Mouse (Mus musculus): ENCODE measurements around the gene Tmcc3. TPM values are rescaled to one million over a fixed set of nuclear protein-coding genes. Genes with fewer than 3 reads are reported as not detected.

Gene Tmcc3
- polyA plus RNA-seq, 1 experiment from 2014 or later = 2.3 TPM

DNA sequence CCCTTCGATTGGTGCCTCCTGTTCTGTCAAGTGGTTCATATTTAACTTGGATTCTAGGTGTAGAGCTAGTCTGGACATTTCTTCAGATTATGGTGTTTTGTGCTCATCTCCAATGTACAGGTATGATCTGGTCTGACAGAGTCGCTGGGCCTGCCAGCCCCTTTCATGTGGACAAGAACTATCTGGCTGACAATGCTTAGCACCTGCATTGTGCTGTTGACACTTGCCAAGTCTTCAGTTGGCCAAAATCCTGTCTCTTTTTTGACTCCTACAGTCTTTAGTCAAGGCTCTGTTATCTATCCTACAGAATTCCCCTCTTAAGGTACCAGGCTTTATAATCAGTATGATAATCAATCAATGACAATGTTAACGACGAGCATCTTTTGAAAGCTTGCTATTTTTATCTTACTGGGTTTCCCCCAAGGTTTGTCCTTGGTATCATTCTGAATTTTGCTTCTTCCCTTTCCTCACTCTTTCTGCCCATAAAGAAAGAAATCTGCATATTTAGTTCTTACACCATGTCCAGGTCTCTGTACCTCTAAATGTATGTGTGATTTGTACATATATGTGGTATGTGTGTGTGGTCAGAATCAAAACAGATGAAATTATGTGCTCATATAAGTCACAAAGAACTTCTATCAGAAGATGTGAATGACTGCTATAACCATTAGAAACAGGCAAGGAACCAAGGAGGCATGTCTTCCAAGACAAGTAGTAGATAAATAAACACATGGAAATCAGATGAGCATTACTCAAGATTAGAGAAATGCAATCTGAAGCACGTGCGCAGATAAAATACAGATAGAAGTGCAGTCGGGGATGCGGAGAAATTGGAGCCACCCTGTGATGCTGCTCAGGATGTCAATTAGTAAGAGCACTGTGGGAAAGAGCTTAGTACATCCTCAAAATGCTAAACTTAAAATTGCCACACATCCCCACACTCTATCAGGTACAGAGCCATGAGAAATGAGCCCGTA lies 41.4 kb downstream of the Tmcc3 start:
- Histone ChIP-seq H3K27ac (no peak overlapping the region), H3K4me1 (peaks cover 7% of the 10 kb centered on the region; the same call in 1 of the 2 replicates), H3K9me3 (no peaks in the 10 kb centered on the region), H3K36me3 (replicated peaks) (no peaks in the 10 kb centered on the region), H3K27me3 (ENCODE audit: poor library complexity, severe bottlenecking) (no peaks in the 10 kb centered on the region), H3K4me3 (no peak overlapping the region)
- DNase-seq (ENCODE audit: extremely low spot score, low spot score) = no peak
- WGBS = 92% methylated on average over 9 of the region's 9 CpGs

DNA sequence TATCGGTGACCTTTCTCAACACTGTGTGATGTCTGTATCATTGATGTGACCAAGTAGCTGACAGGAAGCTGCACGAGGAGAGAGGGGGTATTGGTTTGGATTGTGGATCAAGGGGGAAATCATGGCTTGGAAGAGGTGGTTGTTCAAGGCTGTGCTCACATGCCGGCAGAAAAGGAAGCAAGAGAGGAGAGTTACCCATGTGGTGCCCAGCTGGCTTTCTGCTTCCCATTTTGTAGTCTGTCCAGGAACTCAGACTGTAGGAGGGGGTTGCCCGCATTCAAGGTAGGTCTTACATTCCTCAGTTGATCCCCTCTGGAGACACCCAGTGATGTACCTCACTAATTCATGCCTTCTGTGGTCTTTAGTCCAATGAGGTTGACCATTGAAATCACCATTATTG lies 42.3 kb downstream of the Tmcc3 start:
- 82% methylated on average over 4 of the region's 4 CpGs for WGBS
- no peak for DNase-seq (ENCODE audit: extremely low spot score, low spot score)

DNA sequence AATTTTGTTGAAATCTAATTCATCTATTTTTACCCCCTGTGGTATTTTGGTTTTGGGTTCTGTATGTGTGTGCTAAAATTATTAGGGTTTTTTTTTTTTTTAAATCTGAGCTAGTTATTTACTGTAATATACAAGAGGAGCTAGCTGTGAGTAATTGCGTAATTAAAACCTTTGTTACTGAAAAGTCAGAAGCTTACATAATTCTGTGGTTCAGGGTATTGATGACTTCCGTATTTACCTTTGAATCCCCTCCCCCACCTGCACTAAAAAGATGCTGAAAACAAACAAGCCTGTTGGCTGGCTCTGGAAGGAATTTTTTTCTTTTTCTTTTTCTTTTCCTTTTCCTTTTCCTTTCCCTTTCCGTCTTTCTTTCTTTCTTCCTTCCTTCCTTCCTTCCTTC lies 42.7 kb downstream of the Tmcc3 start:
- Histone ChIP-seq H3K9me3 (no peaks in the 10 kb centered on the region), H3K27me3 (ENCODE audit: poor library complexity, severe bottlenecking) (no peaks in the 10 kb centered on the region), H3K36me3 (replicated peaks) (no peaks in the 10 kb centered on the region), H3K4me3 (no peak overlapping the region), H3K4me1 (peaks cover 7% of the 10 kb centered on the region; the same call in 1 of the 2 replicates), H3K27ac (no peak overlapping the region)
- 90% methylated on average over 3 of the region's 3 CpGs for WGBS
- no peak for DNase-seq (ENCODE audit: extremely low spot score, low spot score)

More for the DNA sequence above, 42.3 kb downstream of the Tmcc3 start:
- no peaks in the 10 kb centered on the region for H3K27me3 ChIP-seq (ENCODE audit: poor library complexity, severe bottlenecking)
- H3K4me1 ChIP-seq = peaks cover 7% of the 10 kb centered on the region; the same call in 1 of the 2 replicates
- H3K36me3 ChIP-seq (replicated peaks) = no peaks in the 10 kb centered on the region
- no peak overlapping the region for H3K4me3 ChIP-seq
- no peak overlapping the region for H3K27ac ChIP-seq
- no peaks in the 10 kb centered on the region for H3K9me3 ChIP-seq

- no peak for DNase-seq (ENCODE audit: extremely low spot score, low spot score)
- WGBS = 93% methylated on average over 13 of the region's 13 CpGs
Observed at GRCm38 (mm10) chr10:94356504-94357169, 44.9 kb downstream of the Tmcc3 start.

GRCm38 (mm10) chr10:94360664-94361063 lies 48.9 kb downstream of the Tmcc3 start:
- WGBS = 75% methylated on average over 1 of the region's 1 CpGs
- no peak for DNase-seq (ENCODE audit: extremely low spot score, low spot score)

More at GRCm38 (mm10) chr10:94356504-94357169, 44.9 kb downstream of the Tmcc3 start:
- Histone ChIP-seq H3K36me3 (replicated peaks) (no peaks in the 10 kb centered on the region), H3K27me3 (ENCODE audit: poor library complexity, severe bottlenecking) (no peaks in the 10 kb centered on the region), H3K4me3 (no peak overlapping the region), H3K9me3 (peaks cover under 1% of the 10 kb centered on the region; the same call in 1 of the 2 replicates), H3K27ac (no peak overlapping the region), H3K4me1 (no peaks in the 10 kb centered on the region)

GRCm38 (mm10) chr10:94371293-94371692 lies 59.5 kb downstream of the Tmcc3 start:
- WGBS = 85% methylated on average over 2 of the region's 2 CpGs
- H3K36me3 ChIP-seq (replicated peaks) = no peaks in the 10 kb centered on the region
- no peaks in the 10 kb centered on the region for H3K27me3 ChIP-seq (ENCODE audit: poor library complexity, severe bottlenecking)

More at GRCm38 (mm10) chr10:94360664-94361063, 48.9 kb downstream of the Tmcc3 start:
- no peaks in the 10 kb centered on the region for H3K27me3 ChIP-seq (ENCODE audit: poor library complexity, severe bottlenecking)
- H3K4me3 ChIP-seq = no peak overlapping the region
- peaks cover 9% of the 10 kb centered on the region; the same call in 1 of the 2 replicates for H3K9me3 ChIP-seq
- H3K27ac ChIP-seq = no peak overlapping the region
- no peaks in the 10 kb centered on the region for H3K36me3 ChIP-seq (replicated peaks)
- no peaks in the 10 kb centered on the region for H3K4me1 ChIP-seq

GRCm38 (mm10) chr10:94376941-94377340 lies 65.2 kb downstream of the Tmcc3 start:
- no peak for DNase-seq (ENCODE audit: extremely low spot score, low spot score)
- H3K36me3 ChIP-seq (replicated peaks) = no peaks in the 10 kb centered on the region
- no peaks in the 10 kb centered on the region for H3K9me3 ChIP-seq
- H3K27me3 ChIP-seq (ENCODE audit: poor library complexity, severe bottlenecking) = no peaks in the 10 kb centered on the region
- WGBS = 77% methylated on average over 4 of the region's 4 CpGs
- H3K4me1 ChIP-seq = peaks cover 9% of the 10 kb centered on the region
- no peak overlapping the region for H3K4me3 ChIP-seq
- no peak overlapping the region for H3K27ac ChIP-seq

More at GRCm38 (mm10) chr10:94371293-94371692, 59.5 kb downstream of the Tmcc3 start:
- H3K9me3 ChIP-seq = no peaks in the 10 kb centered on the region
- no peak for DNase-seq (ENCODE audit: extremely low spot score, low spot score)
- H3K4me1 ChIP-seq = no peaks in the 10 kb centered on the region
- H3K4me3 ChIP-seq = no peak overlapping the region
- H3K27ac ChIP-seq = no peak overlapping the region

DNA sequence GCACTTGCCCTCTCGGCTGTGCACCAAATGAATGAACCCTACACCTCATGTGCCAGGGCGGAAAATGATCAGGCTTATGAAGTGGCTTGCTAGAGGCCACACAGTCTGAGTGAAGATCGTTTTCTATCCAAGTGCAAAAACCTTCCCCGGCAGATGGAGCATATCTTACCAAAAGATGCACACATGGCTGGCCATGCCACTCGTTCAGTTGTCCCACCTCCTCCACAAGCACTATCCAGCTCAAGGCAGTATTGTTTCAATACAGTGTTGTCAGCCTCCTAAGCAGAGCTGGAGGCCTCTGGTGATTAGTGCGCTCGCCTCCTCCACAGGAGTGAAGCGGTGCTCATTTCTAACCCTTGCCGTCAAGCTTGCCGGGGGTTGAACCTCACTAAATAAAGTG lies 66.1 kb downstream of the Tmcc3 start:
- no peaks in the 10 kb centered on the region for H3K9me3 ChIP-seq
- no peak overlapping the region for H3K4me3 ChIP-seq
- H3K4me1 ChIP-seq = peaks cover 9% of the 10 kb centered on the region
- H3K36me3 ChIP-seq (replicated peaks) = no peaks in the 10 kb centered on the region
- no peaks in the 10 kb centered on the region for H3K27me3 ChIP-seq (ENCODE audit: poor library complexity, severe bottlenecking)
- DNase-seq (ENCODE audit: extremely low spot score, low spot score) = no peak
- H3K27ac ChIP-seq = no peak overlapping the region
- WGBS = 88% methylated on average over 10 of the region's 10 CpGs

DNA sequence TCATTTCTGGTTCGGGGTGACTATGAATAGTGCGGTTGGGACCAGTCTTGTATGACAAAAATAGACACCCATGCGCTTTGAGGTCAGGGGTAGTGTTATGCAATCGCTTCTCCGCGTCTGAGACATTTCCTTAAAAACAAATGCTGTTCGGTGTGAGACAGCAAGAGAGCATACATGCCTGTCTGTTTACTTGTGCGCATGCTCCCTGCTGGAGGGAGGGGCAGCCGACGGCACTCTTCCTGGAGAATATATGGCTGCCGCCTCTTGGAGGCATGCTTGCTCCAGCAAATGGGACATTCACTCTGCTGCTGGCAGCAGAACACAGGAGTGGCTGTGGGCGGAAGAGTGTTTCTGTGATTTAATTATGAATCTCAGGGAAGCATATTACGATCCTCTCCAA lies 66.6 kb downstream of the Tmcc3 start:
- Histone ChIP-seq H3K36me3 (replicated peaks) (no peaks in the 10 kb centered on the region), H3K27me3 (ENCODE audit: poor library complexity, severe bottlenecking) (no peaks in the 10 kb centered on the region), H3K27ac (no peak overlapping the region), H3K4me3 (no peak overlapping the region), H3K9me3 (no peaks in the 10 kb centered on the region), H3K4me1 (peaks cover 9% of the 10 kb centered on the region)
- DNase-seq (ENCODE audit: extremely low spot score, low spot score) = no peak
- 92% methylated on average over 13 of the region's 13 CpGs for WGBS

- WGBS = 94% methylated on average over 2 of the region's 2 CpGs
- H3K4me1 ChIP-seq = peaks cover 9% of the 10 kb centered on the region
Observed at GRCm38 (mm10) chr10:94380082-94380481, 68.3 kb downstream of the Tmcc3 start.

DNA sequence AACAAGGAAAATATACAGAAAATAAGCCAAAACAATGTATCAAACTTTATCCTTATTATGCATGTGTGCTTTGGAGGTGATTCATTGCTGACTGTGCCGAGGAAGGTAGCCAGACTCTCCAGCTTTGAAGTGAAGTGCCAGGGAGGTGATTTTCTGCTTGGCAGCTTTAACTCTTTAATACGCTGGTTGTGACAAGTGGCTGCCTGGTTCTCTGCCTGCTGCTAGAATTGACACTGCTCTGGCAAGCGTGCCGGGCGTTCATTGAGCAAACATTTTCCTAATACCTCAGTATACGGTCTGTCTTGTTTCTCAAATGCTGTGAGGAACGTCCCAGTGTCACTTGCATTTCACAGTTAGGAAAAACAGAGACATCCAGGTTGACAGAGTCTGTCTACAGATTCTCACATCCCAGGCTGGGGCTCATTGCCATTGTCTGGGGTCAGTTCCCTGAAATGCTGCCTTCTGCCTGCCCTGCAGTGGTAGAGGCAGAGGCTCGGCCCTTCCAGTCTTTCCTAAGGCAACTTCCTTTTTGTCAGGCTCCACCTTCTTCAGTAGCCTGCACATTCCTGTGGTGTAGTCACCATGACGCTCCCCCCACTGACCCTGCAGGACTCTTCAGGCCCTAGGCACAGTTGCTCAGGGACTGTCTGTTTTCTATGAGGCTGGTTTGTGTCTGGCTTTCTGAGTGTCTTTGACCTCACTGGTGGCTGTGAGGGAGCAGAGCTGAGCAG lies 69.1 kb downstream of the Tmcc3 start:
- Histone ChIP-seq H3K36me3 (replicated peaks) (no peaks in the 10 kb centered on the region), H3K27me3 (ENCODE audit: poor library complexity, severe bottlenecking) (no peaks in the 10 kb centered on the region), H3K4me3 (no peak overlapping the region), H3K4me1 (peaks cover 9% of the 10 kb centered on the region), H3K27ac (no peak overlapping the region), H3K9me3 (peaks cover 14% of the 10 kb centered on the region)
- DNase-seq (ENCODE audit: extremely low spot score, low spot score) = no peak
- WGBS = 80% methylated on average over 9 of the region's 9 CpGs

More at GRCm38 (mm10) chr10:94380082-94380481, 68.3 kb downstream of the Tmcc3 start:
- no peak for DNase-seq (ENCODE audit: extremely low spot score, low spot score)
- Histone ChIP-seq H3K36me3 (replicated peaks) (no peaks in the 10 kb centered on the region), H3K9me3 (peaks cover 7% of the 10 kb centered on the region; the same call in 1 of the 2 replicates), H3K27me3 (ENCODE audit: poor library complexity, severe bottlenecking) (no peaks in the 10 kb centered on the region), H3K4me3 (no peak overlapping the region), H3K27ac (no peak overlapping the region)

DNA sequence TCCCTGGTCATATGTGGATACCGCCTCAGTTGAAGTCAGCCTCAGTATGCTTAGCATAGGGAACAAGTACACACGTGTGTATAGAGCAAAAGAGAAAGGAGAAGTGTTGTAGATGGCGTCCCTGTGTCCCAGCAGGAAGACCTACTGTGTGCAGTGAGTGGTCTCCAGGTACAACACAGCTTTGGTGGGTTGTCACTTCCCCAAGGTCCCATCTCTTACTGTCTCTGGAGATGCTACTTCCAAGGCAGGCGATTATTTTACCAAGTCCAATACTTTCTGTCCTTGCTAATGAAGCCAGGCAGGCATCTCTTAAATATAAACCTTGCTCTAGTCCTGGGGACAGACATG lies 69.6 kb downstream of the Tmcc3 start:
- no peak overlapping the region for H3K4me3 ChIP-seq
- H3K4me1 ChIP-seq = peaks cover 9% of the 10 kb centered on the region
- H3K27ac ChIP-seq = no peak overlapping the region
- 82% methylated on average over 4 of the region's 4 CpGs for WGBS
- H3K27me3 ChIP-seq (ENCODE audit: poor library complexity, severe bottlenecking) = no peaks in the 10 kb centered on the region
- H3K9me3 ChIP-seq = peaks cover 20% of the 10 kb centered on the region
- H3K36me3 ChIP-seq (replicated peaks) = no peaks in the 10 kb centered on the region
- no peak for DNase-seq (ENCODE audit: extremely low spot score, low spot score)
